Mouse (Mus musculus): Measurements from ENCODE around the gene Notch2. TPM values are rescaled to one million over a fixed set of nuclear protein-coding genes. Genes with fewer than 3 reads are reported as not detected.

Notch2 gene
- polyA plus RNA-seq, 1 experiment from 2014 or later = 8.2 TPM

DNA sequence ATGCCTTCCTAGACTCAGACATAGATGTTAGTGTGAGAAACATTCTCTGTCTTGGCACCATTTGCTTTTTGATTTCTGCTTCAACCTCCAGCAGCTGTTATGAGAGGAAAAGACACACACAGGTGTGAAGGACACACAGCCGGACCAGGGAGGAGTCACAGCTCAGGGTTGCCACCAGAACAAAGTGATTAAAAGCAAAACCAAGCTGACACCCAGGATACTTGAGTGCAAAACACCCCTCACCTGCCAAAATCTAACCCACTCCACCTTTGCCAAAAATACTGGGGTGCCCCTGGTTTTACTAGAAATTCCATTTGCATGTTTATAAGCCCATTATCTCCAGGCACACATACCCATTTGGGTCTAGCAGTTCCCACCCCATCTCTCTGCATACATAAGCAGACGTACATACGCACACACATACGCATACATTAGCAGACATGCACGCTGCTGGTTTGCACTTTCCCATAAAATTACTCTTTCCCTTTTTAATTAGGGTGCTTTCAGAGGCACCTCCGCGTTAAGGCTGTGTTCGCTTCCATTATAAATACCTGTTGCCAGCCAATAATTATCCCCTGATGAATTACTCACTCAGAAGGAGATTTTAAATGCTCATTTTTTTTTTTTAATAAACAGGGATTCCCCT, 7.2 kb upstream of the Notch2 start:
- no peak overlapping the region for H3K4me2 ChIP-seq (ENCODE audit: low read depth, low read length)
- no peaks in the 10 kb centered on the region for H3K27me3 ChIP-seq (ENCODE audit: control insufficient read depth, insufficient read depth, low read length)
- H3K27ac ChIP-seq (ENCODE audit: low read depth, low read length) = no peak overlapping the region
- H3K9me3 ChIP-seq (ENCODE audit: control insufficient read depth, low read length) = no peaks in the 10 kb centered on the region
- H3K36me3 ChIP-seq (ENCODE audit: control insufficient read depth, insufficient read depth, low read length) = no peaks in the 10 kb centered on the region
- H3K4me3 ChIP-seq (ENCODE audit: low read depth, low read length) = no peak overlapping the region
- peak; percentile 72; the same call in 1 of the 2 replicates for ATAC-seq (ENCODE audit: low read depth)
- 55% methylated on average over 8 of the region's 8 CpGs for WGBS
- no peak overlapping the region for H3K9ac ChIP-seq (replicated peaks; ENCODE audit: low read depth, low read length)
- no peaks in the 10 kb centered on the region for H3K4me1 ChIP-seq (ENCODE audit: control insufficient read depth, insufficient read depth, low read length)

DNA sequence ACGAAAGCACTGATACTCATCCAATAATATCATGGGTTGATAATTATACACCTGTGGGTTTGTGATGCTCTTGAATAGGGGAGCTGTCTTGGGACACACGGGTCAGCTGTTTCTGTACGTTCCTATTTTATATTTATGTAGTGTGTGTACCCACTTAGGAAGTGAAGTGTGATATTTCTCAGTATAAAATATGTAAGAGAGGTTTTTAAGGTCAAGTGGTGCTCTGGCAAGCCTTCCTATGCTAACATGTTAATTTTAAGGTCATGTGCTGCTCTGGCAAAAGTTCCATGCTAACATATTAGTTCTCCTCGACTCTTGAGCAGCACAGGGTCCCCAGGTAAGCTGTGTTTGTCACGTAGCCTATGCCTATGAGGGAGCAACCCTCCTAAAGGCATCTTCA, 6.4 kb upstream of the Notch2 start:
- Histone ChIP-seq H3K36me3 (ENCODE audit: control insufficient read depth, insufficient read depth, low read length) (no peaks in the 10 kb centered on the region), H3K4me3 (ENCODE audit: low read depth, low read length) (no peak overlapping the region), H3K4me2 (ENCODE audit: low read depth, low read length) (no peak overlapping the region), H3K9me3 (ENCODE audit: control insufficient read depth, low read length) (no peaks in the 10 kb centered on the region), H3K27ac (ENCODE audit: low read depth, low read length) (no peak overlapping the region), H3K27me3 (ENCODE audit: control insufficient read depth, insufficient read depth, low read length) (no peaks in the 10 kb centered on the region), H3K9ac (replicated peaks; ENCODE audit: low read depth, low read length) (no peak overlapping the region), H3K4me1 (ENCODE audit: control insufficient read depth, insufficient read depth, low read length) (no peaks in the 10 kb centered on the region)
- ATAC-seq (ENCODE audit: low read depth) = no peak
- 78% methylated on average over 5 of the region's 5 CpGs for WGBS

DNA sequence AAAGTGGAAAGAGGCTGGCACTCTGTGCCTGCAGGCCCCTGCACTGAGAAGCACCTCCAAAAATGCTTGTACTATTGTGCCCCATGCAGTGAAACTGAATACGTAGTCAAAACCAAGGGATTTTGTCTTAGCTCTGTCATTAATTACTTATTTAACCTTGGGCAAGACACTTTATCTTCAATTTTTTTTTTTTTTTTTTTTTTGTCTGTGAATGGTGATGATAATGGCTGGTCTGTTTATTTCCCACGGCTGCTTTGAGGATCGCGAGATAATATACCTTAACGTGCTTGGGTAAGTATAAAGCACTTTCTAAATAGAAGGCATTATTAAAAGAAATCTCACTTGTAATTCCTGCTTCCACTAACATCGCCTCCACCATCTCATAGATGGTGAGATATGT, 5.2 kb upstream of the Notch2 start:
- no peaks in the 10 kb centered on the region for H3K4me1 ChIP-seq (ENCODE audit: control insufficient read depth, insufficient read depth, low read length)
- 84% methylated on average over 6 of the region's 6 CpGs for WGBS
- H3K4me2 ChIP-seq (ENCODE audit: low read depth, low read length) = no peak overlapping the region
- ATAC-seq (ENCODE audit: low read depth) = no peak
- H3K36me3 ChIP-seq (ENCODE audit: control insufficient read depth, insufficient read depth, low read length) = no peaks in the 10 kb centered on the region
- no peak overlapping the region for H3K4me3 ChIP-seq (ENCODE audit: low read depth, low read length)
- no peaks in the 10 kb centered on the region for H3K27me3 ChIP-seq (ENCODE audit: control insufficient read depth, insufficient read depth, low read length)
- no peak overlapping the region for H3K27ac ChIP-seq (ENCODE audit: low read depth, low read length)
- no peak overlapping the region for H3K9ac ChIP-seq (replicated peaks; ENCODE audit: low read depth, low read length)
- H3K9me3 ChIP-seq (ENCODE audit: control insufficient read depth, low read length) = no peaks in the 10 kb centered on the region

DNA sequence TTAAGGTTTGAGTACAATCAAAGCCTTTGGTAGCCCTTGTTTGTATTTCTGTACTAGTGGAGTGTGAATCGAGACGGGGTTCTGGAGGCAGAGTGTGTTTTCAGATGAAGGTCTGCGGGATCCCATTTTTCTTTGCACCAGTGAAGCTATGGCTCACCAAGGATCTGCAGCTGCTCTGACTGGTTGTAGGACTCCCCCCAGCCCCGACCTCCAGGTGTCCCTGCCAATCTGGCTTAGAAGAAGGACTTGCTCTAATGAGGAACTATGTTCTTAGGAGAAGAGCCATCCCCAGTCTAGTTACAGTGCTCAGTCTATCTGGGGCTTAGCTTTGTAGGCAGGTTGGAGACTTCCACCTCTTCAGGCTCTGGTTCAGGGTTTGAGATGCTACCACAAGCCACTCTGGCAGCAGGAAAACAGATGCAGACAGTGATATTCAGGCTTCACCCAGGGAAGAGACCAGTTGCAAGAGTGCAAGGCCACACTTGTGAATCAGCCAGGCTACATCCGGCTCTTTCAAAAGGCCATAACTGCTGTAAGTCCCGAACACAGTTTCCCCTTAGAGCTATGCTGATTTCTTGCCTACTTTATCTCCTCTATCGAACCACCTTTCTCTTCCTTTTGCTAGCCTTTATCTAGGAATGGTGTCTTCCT, 4.0 kb upstream of the Notch2 start:
- no peak for ATAC-seq (ENCODE audit: low read depth)
- 73% methylated on average over 7 of the region's 7 CpGs for WGBS
- H3K4me1 ChIP-seq (ENCODE audit: control insufficient read depth, insufficient read depth, low read length) = 0 out of 2 replicates have a peak, but pooled peaks cover 3% of the 10 kb centered on the region
- H3K9ac ChIP-seq (replicated peaks; ENCODE audit: low read depth, low read length) = no peak overlapping the region
- H3K4me2 ChIP-seq (ENCODE audit: low read depth, low read length) = no peak overlapping the region
- no peaks in the 10 kb centered on the region for H3K9me3 ChIP-seq (ENCODE audit: control insufficient read depth, low read length)
- no peaks in the 10 kb centered on the region for H3K27me3 ChIP-seq (ENCODE audit: control insufficient read depth, insufficient read depth, low read length)
- no peaks in the 10 kb centered on the region for H3K36me3 ChIP-seq (ENCODE audit: control insufficient read depth, insufficient read depth, low read length)
- no peak overlapping the region for H3K27ac ChIP-seq (ENCODE audit: low read depth, low read length)
- no peak overlapping the region for H3K4me3 ChIP-seq (ENCODE audit: low read depth, low read length)

DNA sequence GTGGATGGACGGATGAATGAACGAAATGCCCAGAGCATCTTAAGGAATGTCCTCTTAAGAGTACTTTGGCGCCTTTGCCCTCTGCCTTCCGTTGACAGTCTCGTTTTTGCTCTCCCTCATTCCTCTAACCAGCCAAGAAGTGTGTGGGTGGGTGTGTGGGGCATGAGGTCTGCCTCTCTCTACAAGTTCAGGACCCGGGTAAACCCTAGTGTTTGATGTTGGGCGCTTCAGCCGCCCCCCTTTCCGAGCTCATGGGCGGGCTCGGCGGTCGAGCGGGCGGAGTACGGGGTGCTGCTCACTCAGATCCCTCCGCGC, 284 bp upstream of the Notch2 start:
- peak overlapping the region; percentile 85 for H3K4me2 ChIP-seq (ENCODE audit: low read depth, low read length)
- no peak overlapping the region for H3K27ac ChIP-seq (ENCODE audit: low read depth, low read length)
- ATAC-seq (ENCODE audit: low read depth) = no peak
- peak overlapping the region; percentile 78; the same call in 1 of the 2 replicates for H3K9ac ChIP-seq (replicated peaks; ENCODE audit: low read depth, low read length)
- H3K4me3 ChIP-seq (ENCODE audit: low read depth, low read length) = peak overlapping the region; percentile 90
- 1% methylated on average over 17 of the region's 18 CpGs for WGBS
- 0 out of 2 replicates have a peak, but pooled peaks cover 3% of the 10 kb centered on the region for H3K4me1 ChIP-seq (ENCODE audit: control insufficient read depth, insufficient read depth, low read length)
- H3K9me3 ChIP-seq (ENCODE audit: control insufficient read depth, low read length) = no peaks in the 10 kb centered on the region
- no peaks in the 10 kb centered on the region for H3K27me3 ChIP-seq (ENCODE audit: control insufficient read depth, insufficient read depth, low read length)
- no peaks in the 10 kb centered on the region for H3K36me3 ChIP-seq (ENCODE audit: control insufficient read depth, insufficient read depth, low read length)

DNA sequence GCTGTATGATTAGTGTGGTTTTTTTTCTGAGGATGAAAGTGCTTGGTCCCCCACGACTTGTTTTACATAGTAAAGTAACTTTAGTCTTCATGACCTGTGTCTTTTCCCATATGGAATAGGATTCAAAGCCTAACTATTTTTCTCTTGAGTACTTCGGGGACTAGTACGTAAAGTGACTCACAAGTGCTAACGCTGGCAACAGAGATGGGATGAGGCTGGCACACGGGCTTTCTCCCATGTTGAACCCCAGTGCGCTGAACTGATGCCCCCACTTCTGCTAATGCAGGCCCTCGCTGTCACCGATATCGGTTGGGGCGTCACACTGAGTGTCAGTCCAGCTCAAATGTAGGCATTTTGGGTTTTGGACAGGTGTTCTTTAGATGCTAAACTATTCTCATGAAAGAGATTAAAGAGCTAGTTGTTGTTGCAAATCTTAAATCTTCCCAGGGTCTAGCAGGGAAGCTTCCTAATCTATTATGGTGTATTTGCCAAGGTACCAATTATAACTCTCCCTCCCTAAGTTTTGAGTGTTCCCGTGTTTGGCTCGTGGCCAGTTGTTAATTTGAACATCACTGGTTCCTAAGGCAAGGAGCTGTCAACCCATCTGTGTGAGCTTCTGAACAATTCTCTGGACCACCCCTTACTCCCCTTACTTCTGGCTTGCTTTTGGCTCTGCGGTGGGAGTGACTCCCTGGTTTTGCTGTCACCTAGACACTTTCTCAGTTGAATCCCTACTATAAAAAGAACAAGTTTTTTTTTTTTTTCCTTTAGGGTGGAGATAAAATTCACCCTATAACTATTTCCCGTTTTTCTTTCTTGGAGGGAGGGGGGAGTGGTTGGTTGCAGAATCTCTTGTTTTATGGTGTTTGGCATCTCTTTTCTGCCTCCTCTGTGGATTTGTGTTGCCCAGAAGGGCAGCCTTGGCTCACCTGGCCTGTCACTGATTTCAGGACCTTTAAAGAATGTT, 2.2 kb downstream of the Notch2 start:
- Histone ChIP-seq H3K36me3 (ENCODE audit: control insufficient read depth, insufficient read depth, low read length) (no peaks in the 10 kb centered on the region), H3K4me2 (ENCODE audit: low read depth, low read length) (peak overlapping the region; percentile 85), H3K27me3 (ENCODE audit: control insufficient read depth, insufficient read depth, low read length) (no peaks in the 10 kb centered on the region), H3K9ac (replicated peaks; ENCODE audit: low read depth, low read length) (no peak overlapping the region), H3K4me3 (ENCODE audit: low read depth, low read length) (peak overlapping the region; percentile 90; the same call in 1 of the 2 replicates), H3K4me1 (ENCODE audit: control insufficient read depth, insufficient read depth, low read length) (0 out of 2 replicates have a peak, but pooled peaks cover 4% of the 10 kb centered on the region), H3K9me3 (ENCODE audit: control insufficient read depth, low read length) (no peaks in the 10 kb centered on the region), H3K27ac (ENCODE audit: low read depth, low read length) (no peak overlapping the region)
- no peak for ATAC-seq (ENCODE audit: low read depth)
- WGBS = 68% methylated on average over 14 of the region's 14 CpGs

DNA sequence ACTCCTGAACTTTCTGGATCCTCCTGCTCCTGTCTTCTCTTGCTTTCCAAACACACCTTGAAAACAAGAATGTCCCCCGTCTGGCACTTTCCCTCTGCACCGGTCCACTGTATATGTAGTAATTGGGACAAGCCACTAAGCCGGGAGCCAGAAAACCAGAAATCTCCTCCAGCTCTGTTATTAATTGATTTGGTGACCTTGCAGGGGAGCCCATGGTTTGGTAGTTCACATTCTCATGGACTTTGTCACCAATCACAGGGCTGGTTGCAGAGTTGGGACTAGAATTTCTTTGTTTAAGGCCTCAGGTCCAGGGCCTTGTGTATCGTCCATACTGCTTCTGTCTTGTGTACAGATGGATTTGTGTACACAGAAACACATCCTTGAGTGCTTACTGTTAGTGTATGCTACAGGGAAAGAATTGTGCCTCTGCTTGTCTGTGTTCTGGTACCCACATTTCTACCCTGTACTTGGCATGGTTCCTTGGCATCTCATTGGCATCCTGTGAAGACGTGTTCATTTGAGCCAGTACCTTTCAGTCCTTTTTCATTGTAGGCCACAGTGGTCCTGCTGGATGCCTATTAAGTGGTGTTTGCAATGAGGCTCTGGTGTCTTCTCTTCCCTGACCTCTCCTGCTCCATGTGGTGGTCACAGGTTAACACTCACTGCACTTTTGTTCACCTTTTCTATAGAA, 3.7 kb downstream of the Notch2 start:
- Histone ChIP-seq H3K36me3 (ENCODE audit: control insufficient read depth, insufficient read depth, low read length) (no peaks in the 10 kb centered on the region), H3K27ac (ENCODE audit: low read depth, low read length) (no peak overlapping the region), H3K9ac (replicated peaks; ENCODE audit: low read depth, low read length) (no peak overlapping the region), H3K9me3 (ENCODE audit: control insufficient read depth, low read length) (no peaks in the 10 kb centered on the region), H3K4me3 (ENCODE audit: low read depth, low read length) (no peak overlapping the region), H3K27me3 (ENCODE audit: control insufficient read depth, insufficient read depth, low read length) (no peaks in the 10 kb centered on the region), H3K4me2 (ENCODE audit: low read depth, low read length) (peak overlapping the region; percentile 9; the same call in 1 of the 2 replicates), H3K4me1 (ENCODE audit: control insufficient read depth, insufficient read depth, low read length) (0 out of 2 replicates have a peak, but pooled peaks cover 8% of the 10 kb centered on the region)
- 81% methylated on average over 5 of the region's 5 CpGs for WGBS
- no peak for ATAC-seq (ENCODE audit: low read depth)

DNA sequence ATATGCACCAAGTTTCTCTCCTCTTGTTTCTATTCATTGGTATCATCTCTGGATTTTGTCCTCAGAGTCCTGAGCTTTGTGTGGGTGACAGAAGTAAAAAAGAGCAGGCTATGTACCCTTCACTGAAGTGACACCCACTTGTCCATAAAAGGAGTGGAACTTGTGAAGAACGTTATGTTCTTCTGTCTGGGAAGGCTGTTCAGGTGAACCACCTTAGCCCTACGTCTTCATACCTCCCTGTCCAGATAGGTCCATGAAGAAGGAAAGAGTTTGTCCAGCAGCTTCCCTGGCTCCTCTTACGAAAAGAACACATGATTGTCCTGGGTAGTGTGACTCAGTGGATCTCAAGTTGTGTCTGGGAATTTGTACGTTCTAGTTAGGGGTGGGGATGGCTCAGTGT, 4.9 kb downstream of the Notch2 start:
- no peak overlapping the region for H3K4me3 ChIP-seq (ENCODE audit: low read depth, low read length)
- no peak for ATAC-seq (ENCODE audit: low read depth)
- H3K36me3 ChIP-seq (ENCODE audit: control insufficient read depth, insufficient read depth, low read length) = no peaks in the 10 kb centered on the region
- no peak overlapping the region for H3K27ac ChIP-seq (ENCODE audit: low read depth, low read length)
- no peak overlapping the region for H3K4me2 ChIP-seq (ENCODE audit: low read depth, low read length)
- H3K9ac ChIP-seq (replicated peaks; ENCODE audit: low read depth, low read length) = no peak overlapping the region
- no peaks in the 10 kb centered on the region for H3K9me3 ChIP-seq (ENCODE audit: control insufficient read depth, low read length)
- no peaks in the 10 kb centered on the region for H3K27me3 ChIP-seq (ENCODE audit: control insufficient read depth, insufficient read depth, low read length)
- H3K4me1 ChIP-seq (ENCODE audit: control insufficient read depth, insufficient read depth, low read length) = 0 out of 2 replicates have a peak, but pooled peaks cover 8% of the 10 kb centered on the region
- 84% methylated on average over 4 of the region's 4 CpGs for WGBS

All from neural tube, embryonic 14.5 days (tissue).